Mouse (Mus musculus) embryo, embryonic 11.5 days (tissue): ENCODE measurements around the gene Auts2.

Experiments
- DNase-seq: peaks from one replicate; pipeline ENCODE4 v3.0.0-alpha.2; 2012; ENCODE audit warnings: low read depth, low spot score

The Auts2 gene

DNA sequence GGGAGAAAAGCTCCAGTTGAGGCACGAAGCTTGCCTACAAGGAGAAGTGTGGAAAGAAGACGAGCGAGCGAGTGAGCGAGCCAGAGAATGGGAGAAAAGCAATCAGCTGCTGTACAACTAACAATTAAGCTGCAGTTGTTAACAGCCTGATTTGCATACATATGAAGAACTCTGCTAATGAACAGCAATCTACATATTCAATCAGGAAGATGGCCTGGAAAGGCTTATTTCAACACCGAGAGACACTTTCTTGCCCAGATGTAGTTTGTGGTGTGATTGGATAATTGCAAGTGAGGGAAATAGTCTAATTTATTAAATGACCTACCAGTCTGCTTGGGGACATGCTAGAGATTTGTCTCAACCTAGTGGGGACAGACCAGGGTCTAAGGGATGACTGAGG is 1079.7 kb downstream of the Auts2 start:
- no peak for DNase-seq

DNA sequence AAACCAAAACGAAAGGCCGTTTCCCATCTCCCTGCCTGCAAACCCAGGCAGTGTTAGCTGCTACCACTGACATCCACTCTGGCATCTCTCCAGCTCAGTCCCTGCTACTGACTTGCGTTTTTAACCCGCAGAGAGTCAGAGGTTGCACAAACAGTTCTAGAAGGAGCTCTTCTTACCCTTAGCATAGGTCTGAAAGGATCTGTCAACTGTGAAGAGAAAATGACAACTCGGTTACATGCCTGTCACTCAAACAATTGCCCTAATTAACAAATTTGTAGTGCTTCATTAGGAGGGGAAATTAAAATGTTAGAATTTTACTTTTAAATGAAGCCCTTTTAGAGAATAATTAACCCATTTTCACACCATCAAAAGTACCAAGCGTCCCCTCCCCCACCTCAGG is 1083.2 kb downstream of the Auts2 start:
- DNase-seq, result no peak

DNA sequence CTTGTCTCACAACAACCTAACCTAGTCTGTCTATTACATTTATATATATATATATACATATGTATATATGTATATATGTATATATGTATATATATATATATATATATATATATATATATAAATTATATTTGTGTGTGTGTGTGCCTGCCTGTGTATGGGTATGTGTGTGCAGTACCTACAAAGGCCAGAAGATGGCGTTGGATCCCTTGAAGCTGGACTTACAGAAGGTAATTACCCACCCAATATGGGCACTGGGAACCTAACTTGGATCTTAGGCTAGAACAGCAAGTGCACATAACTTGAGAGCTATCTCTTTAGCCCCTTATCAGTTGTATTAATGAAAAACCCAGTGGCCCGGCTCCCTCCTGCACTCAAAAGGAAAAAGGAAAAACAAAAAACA is 1083.6 kb downstream of the Auts2 start:
- DNase-seq, result no peak

- no peak for DNase-seq
Measured at GRCm38 (mm10) chr5:131458700-131459099, 1084.4 kb downstream of the Auts2 start.

GRCm38 (mm10) chr5:131457999-131458398 is 1085.1 kb downstream of the Auts2 start:
- DNase-seq, result no peak

DNA sequence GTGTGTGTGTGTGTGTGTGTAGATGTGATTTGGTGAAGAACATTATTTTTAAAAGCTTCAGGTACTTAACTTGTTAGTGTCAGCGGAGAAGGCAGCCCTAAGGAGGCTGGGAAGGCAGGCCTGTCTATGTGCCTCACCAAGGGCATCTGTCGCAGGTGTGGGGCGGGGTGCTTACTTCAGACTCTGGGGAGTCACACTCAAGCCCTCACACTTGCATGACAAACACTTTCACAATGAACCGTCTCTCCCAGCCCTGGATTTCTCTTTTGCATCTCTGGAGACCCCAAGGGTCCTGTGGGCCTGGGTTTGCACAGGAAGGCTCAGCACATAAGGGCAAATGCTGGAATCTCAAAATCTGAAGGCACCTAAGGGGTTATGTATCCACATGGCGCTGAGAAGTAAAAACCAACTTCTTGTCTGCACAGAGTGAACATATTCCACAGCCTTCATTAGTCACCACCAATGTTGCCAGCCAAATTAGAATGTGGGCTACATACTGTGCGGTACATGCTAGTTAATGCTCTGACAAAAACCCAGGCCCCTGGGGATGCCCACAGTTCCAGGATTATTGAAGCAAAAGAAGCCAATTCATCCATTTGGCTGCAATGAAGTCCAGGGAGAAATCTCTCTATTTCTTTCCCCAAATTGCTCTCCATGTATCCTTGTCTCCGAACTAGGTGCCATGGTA is 1093.8 kb downstream of the Auts2 start:
- DNase-seq, result no peak

DNA sequence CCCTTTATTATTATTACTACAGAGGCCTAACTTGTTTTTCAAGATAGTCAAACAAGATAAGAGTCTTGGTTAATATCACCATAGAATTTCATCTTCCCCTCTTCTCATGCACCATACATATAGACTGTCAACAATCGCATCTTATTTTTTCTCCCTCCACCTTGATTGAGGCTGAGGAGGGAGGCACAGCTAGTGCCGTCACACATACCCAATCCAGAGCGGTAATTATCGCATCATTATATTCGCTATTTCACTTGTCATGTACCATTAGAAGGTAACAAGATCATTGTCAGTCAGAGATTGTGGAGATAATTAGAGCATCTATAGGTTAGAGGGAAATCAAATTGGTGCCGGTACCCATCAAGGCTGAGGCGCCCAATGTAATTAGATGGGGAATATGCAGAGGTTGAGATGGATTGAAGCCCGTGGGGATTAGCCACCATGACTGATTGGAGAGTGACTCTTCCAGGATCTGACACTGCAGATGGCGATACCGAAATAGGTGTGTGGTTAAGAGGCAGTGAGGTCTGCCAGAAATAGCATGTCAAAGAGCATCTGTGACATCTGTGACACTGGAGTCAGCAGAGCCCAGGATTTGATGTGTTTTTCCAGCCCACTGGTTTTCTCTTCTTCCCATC is 1107.8 kb downstream of the Auts2 start:
- no peak for DNase-seq

DNA sequence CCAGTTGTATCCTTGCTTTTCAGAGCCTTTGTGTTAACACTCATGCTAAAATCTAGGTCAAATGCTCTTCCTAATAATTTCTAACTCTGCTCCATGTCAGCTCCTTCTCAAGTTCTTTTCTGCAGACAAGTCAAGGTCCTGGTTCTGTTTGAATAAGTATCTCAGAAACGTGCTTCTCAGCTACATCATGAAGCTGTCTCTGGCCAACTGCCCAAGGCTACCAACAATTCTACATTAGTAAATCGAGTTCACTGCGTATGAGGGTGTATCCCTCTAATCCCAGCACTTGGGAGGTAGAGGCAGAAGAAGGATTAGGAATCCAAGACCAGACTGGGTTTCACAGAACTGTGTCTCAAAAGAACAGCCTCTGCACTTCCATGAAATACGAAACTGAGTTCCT is 1109.9 kb downstream of the Auts2 start:
- DNase-seq, result no peak

GRCm38 (mm10) chr5:131431896-131432295 is 1111.2 kb downstream of the Auts2 start:
- no peak for DNase-seq

DNA sequence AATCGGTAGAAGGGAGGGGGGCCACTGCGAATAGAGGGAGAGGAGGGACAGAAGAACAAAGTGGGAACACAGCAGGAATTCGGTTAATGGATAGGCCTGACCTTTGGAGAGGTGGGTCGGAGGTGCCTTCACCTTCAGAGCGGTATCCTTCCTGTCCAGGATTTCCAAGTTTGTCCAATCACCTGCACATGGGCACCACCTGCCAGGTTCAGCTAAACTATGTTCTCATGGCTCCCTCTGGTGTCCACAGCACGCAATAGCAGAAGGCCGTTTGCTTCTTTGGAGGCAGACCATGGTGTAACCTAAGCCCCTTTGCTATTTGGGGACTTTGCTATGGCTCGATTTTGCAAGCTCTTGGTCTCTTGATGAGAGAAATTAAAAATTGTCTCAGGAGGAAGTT is 1113.0 kb downstream of the Auts2 start:
- DNase-seq, result peak; percentile 48

DNA sequence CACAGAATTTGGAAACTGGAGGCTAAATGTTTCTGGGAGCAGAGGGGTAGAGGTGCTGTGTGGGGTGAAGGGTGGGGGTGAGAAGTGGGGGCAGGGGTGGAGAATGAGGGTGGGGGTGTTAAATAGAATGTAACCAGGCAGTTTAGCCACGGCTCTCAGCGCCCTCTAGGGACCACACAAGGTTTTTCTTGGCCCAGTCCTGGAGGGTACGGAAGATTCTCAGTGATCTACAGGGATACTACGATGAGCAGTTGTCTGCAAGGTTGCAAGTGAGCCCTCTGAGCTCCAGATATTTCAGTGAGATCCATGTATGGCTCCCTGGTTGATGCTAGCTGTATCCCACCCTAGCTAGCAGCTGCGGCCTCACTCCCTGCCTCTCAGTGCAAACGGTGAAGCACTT is 1113.6 kb downstream of the Auts2 start:
- no peak for DNase-seq

- DNase-seq, result peak; percentile 55
Measured at GRCm38 (mm10) chr5:131427734-131428413, 1115.3 kb downstream of the Auts2 start.

GRCm38 (mm10) chr5:131422737-131423136 is 1120.4 kb downstream of the Auts2 start:
- no peak for DNase-seq

DNA sequence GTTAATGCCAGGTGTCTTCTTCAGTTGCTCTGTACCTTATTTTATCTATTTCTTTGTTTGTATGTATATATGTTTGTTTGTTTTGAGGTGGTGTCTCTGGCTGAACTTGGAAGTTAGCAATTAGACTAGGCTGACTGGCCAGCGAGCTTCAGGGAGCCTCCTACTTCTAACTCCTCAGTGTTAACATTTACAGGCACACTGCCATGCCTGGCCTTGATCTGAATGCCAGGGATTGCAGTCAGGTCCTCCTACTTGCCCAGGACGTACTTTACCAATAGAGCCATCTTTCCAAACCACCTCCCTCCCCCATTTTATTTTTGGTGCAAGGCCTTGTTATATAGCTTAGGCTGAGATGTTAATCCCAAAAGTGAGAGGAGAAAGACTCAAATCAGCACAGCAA is 1122.7 kb downstream of the Auts2 start:
- DNase-seq, result no peak

- no peak for DNase-seq
Measured at GRCm38 (mm10) chr5:131415902-131416545, 1127.1 kb downstream of the Auts2 start.

DNA sequence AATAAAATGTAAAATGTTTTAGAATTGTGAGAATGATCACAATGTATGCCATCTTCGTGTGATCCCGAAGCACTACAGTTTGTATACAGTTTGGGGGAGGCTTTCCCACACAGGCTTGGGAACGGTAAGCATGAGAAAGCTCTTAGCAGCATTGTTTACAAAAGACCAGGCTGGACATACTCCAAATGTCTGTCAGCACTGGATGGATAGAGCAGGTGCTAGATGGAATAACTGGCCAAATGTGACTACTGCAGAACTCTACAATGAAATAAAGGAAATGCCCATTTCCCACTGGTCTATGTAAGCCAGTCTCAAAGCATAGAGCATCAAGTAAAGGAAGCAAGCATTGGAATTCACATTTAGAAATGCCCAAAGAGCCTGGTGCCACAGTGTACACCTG is 1144.9 kb downstream of the Auts2 start:
- no peak for DNase-seq

DNA sequence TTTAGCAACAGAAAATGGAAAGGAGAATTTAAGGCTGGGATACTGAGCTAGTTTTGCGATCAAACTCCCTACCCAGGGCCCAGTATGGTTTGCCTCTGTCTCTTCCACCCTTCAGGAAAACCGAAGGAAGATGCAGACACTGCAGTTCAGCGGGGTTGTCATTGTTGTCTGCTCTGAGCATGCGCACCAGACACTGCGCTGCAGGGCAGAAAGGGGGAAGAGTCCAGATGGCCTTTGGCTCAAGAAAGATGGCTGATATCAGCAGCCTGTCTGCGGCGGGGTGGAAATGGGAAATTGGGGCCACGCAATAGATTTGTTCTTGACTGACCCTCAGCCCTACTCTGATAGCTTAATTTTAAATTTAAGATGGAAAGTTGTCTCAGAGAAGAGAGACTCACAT is 1147.4 kb downstream of the Auts2 start:
- no peak for DNase-seq
